In the genomic region with DNA sequence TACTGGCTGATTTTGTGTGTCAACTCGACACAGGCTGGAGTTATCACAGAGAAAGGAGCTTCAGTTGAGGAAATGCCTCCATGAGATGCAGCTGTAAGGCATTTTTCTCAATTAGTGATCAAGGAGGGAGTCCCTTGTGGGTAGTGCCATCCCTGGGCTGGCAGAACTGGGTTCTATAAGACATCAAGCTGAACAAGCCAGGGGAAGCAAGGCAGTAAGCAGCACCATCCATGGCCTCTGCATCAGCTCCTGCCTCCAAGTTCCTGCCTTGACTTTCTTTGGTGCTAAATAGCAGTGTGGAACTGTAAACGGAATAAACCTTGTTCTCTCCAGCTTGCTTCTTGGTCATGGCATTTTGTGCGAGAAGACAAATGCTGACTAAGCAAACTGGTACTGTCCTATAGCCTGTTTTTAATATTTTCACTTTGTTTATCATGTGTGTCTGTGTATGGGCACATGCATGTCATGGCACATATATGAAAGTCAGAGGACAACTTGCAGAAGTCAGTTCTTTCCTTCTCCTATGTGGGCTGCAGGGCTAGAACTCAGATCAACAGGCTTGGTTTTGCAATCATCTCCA, we compare ENCODE assay signal across 25 mouse cellular contexts. TPM values are rescaled to one million over a fixed set of nuclear protein-coding genes. Genes with fewer than 3 reads are reported as not detected.
A peak's percentile ranks its signal among the peaks of the same experiment; 100 is the strongest.
DNase-seq lines count a peak whose midpoint lies in the region; ATAC-seq and TF ChIP-seq lines count a peak whose summit lies in the region.
"Had no signal": no experiment of that assay in that cellular context is flagged by ENCODE, and none has a peak within 500 bp of the region (broad histone marks: within the 10 kb centered on the region; RNA-seq: fewer than 3 reads in every experiment).

No protein-coding gene starts in this region.

- H3K9ac ChIP-seq in CH12.LX (ENCODE audit: insufficient read depth, low read depth) (no peak overlapping the region), ES-E14 (ENCODE audit: insufficient read depth, low read depth, low read length, poor library complexity, severe bottlenecking) (no peak overlapping the region)

- no peak for TF ChIP-seq RAD21 in CH12.LX (IDR thresholded peaks at IDR 0.05; ENCODE audit: low read depth, low read length)

- no peaks in the 10 kb centered on the region for H3K36me3 ChIP-seq in heart, embryonic 10.5 days
- H3K36me3 ChIP-seq in CH12.LX (replicated peaks in 1 of 2; ENCODE audit: control insufficient read depth in 1 of 2, insufficient read depth in 1 of 2, low read length in 1 of 2) (no peaks in the 10 kb centered on the region), ES-E14 (ENCODE audit: control insufficient read depth, insufficient read depth, low read length, poor library complexity, severe bottlenecking) (no peaks in the 10 kb centered on the region)
- H3K36me3 ChIP-seq: G1E had no signal

- TF ChIP-seq CTCF in CH12.LX (conservative IDR thresholded peaks at IDR 0.05 in 1 of 2, IDR thresholded peaks at IDR 0.05 in 1 of 2; ENCODE audit: low read depth in 2 of 2, low read length in 2 of 2), result no peak

- peak; percentile 55 for DNase-seq in heart, adult 11 months
- no peak for DNase-seq in heart, adult 18-20 months
- DNase-seq in heart, embryonic 10.5 days (ENCODE audit: low spot score), result peak; percentile 57
- DNase-seq in heart, postnatal 25 days (ENCODE audit: low spot score), result no peak
- DNase-seq in CH12.LX (ENCODE audit: extremely low read depth) (no peak), ES-E14 (ENCODE audit: low read depth, low spot score) (no peak)
- no peak for DNase-seq in adrenal gland, adult (ENCODE audit: inconsistent age in 2 of 2, low spot score in 1 of 2)
- DNase-seq: adrenal gland, adult 2 months; adrenal gland, adult 8-10 months; adrenal gland, postnatal 10 days; adrenal gland, postnatal 14 days; adrenal gland, postnatal 25 days; adrenal gland, postnatal 36 days; B cell, adult 2 months; cerebellum, adult 11 months; cerebellum, adult 11-12 months; cerebellum, adult 18-20 months; cerebellum, adult 2 months; cerebellum, adult 8-10 months had no signal

- ATAC-seq in megakaryocyte, adult 5-6 weeks (ENCODE audit: poor library complexity, severe bottlenecking), result no peak
- ATAC-seq: activated CD4-positive, CD25-positive, alpha-beta regulatory T cell, adult 4 months; CD4-positive, CD25-positive, alpha-beta regulatory T cell, adult 4 months; Patski had no signal

- no peak overlapping the region for H3K4me3 ChIP-seq in heart, embryonic 10.5 days
- H3K4me3 ChIP-seq in CH12.LX (replicated peaks in 1 of 3; ENCODE audit: low read depth in 2 of 3, low read length in 2 of 3, poor library complexity in 1 of 3) (no peak overlapping the region), ES-E14 (ENCODE audit: insufficient read depth in 1 of 2, low read depth in 1 of 2, low read length in 2 of 2, poor library complexity in 1 of 2, severe bottlenecking in 1 of 2) (no peak overlapping the region)

- TF ChIP-seq EP300 in CH12.LX (IDR thresholded peaks at IDR 0.05; ENCODE audit: low read length), result no peak

- in situ Hi-C loops in CH12.LX (cut with MboI; ENCODE audit: low pct_ligation_motif_present, low pct_unique_long_range_greater_than_20kb, low sequenced_read_pairs) (no loop called here), ES-E14 (cut with MboI; ENCODE audit: low sequenced_read_pairs in 2 of 2, unreplicated experiment in 2 of 2) (no loop called here)

- no peaks in the 10 kb centered on the region for H3K9me3 ChIP-seq in heart, embryonic 10.5 days
- H3K9me3 ChIP-seq in CH12.LX (replicated peaks; ENCODE audit: low read length), result no peaks in the 10 kb centered on the region
- no peaks in the 10 kb centered on the region for H3K9me3 ChIP-seq in ES-E14 (ENCODE audit: control insufficient read depth, insufficient read depth, low read depth, low read length)

- intact Hi-C loops in heart, postnatal 25 days (cut with DNase I), result no loop called here

- H3K79me2 ChIP-seq in CH12.LX (replicated peaks; ENCODE audit: control insufficient read depth, extremely low read depth, insufficient read depth, poor library complexity, severe bottlenecking), result no peaks in the 10 kb centered on the region

- 78% methylated on average over 3 of the region's 3 CpGs for WGBS in heart, embryonic 10.5 days

- dilution Hi-C loops in CH12.LX (cut with MboI; ENCODE audit: extremely low pct_ligation_motif_present, extremely low pct_unique_long_range_greater_than_20kb, low sequenced_read_pairs), result no loop called here

- no peak overlapping the region for H3K4me2 ChIP-seq in CH12.LX (ENCODE audit: insufficient read depth, low read depth, poor library complexity, severe bottlenecking)

- H3K27ac ChIP-seq in heart, embryonic 10.5 days, result no peak overlapping the region
- H3K27ac ChIP-seq in CH12.LX (ENCODE audit: insufficient read depth, low read depth) (no peak overlapping the region), ES-E14 (ENCODE audit: insufficient read depth, low read depth, low read length, poor library complexity, severe bottlenecking) (no peak overlapping the region)

- no peaks in the 10 kb centered on the region for H3K4me1 ChIP-seq in heart, embryonic 10.5 days
- no peaks in the 10 kb centered on the region for H3K4me1 ChIP-seq in CH12.LX (ENCODE audit: control insufficient read depth in 1 of 2, insufficient read depth in 2 of 2)
- H3K4me1 ChIP-seq in ES-E14 (ENCODE audit: control insufficient read depth in 2 of 2, insufficient read depth in 2 of 2, low read length in 2 of 2, poor library complexity in 1 of 2), result no peaks in the 10 kb centered on the region

- H3K27me3 ChIP-seq in heart, embryonic 10.5 days (ENCODE audit: insufficient read depth, poor library complexity, severe bottlenecking), result no peaks in the 10 kb centered on the region
- peaks cover 33% of the 10 kb centered on the region for H3K27me3 ChIP-seq in CH12.LX (replicated peaks)

- TF ChIP-seq POLR2A in CH12.LX (IDR thresholded peaks at IDR 0.05; ENCODE audit: low read depth, low read length), result no peak

TF ChIP-seq in CH12.LX, 34 proteins besides CTCF, POLR2A, EP300 and RAD21:
- peak; percentile 77; the same call in 1 of the 2 replicates for TF ChIP-seq MAFK (IDR thresholded peaks at IDR 0.05; ENCODE audit: insufficient replicate concordance, low read length)
- TF ChIP-seq USF1 (IDR thresholded peaks at IDR 0.05; ENCODE audit: low read depth, low read length), result no peak

TF ChIP-seq in ES-E14, 5 proteins besides CTCF, POLR2A, EP300 and RAD21:
- TF ChIP-seq ZNF384 (IDR thresholded peaks at IDR 0.05; ENCODE audit: low read depth, low read length) (no peak), CHD2 (IDR thresholded peaks at IDR 0.05; ENCODE audit: low read depth, low read length) (no peak), ZC3H11A (IDR thresholded peaks at IDR 0.05; ENCODE audit: borderline replicate concordance, low read depth, low read length) (no peak), HCFC1 (IDR thresholded peaks at IDR 0.05; ENCODE audit: borderline replicate concordance, insufficient read depth, low read length) (no peak), MAFK (IDR thresholded peaks at IDR 0.05; ENCODE audit: insufficient read depth, low read depth, low read length) (peak; percentile 58; the same call in 1 of the 2 replicates)

RNA-seq across cellular contexts. Expression of a gene that starts 57.3 kb away (rescaled TPM):
- under 1 TPM; 0.55 to 0.67 TPM for total RNA-seq in heart, adult 18-20 months (2021)
- 0.16 and 0.85 TPM in 2 replicates for polyA plus RNA-seq in heart, embryonic 10.5 days (2016; fragmentation: Nextera tagmentation; extraction: Ambion mirVana)
- under 1 TPM; 0.52 to 0.87 TPM for total RNA-seq in heart, postnatal 25 days (2021)
- total RNA-seq in CH12.LX (2012; rRNA removed) (not detected in 2 replicates), CH12.LX (2014; rRNA removed) (not detected in 2 replicates), ES-E14 (2012; rRNA removed) (3.6 and 5.2 TPM in 2 replicates)
- not detected in 2 replicates for polyA plus RNA-seq in CH12.LX (2012; ENCODE audit: insufficient read length, low read depth)
- total RNA-seq in megakaryocyte, adult 5-6 weeks (2015), result 0.04 TPM in 1 of 2 replicates, not detected in the other
- not detected in 2 replicates for total RNA-seq in megakaryocyte, adult 5-6 weeks (2017)
- total RNA-seq: G1E, MEL had no signal
- polyA plus RNA-seq: CD4-positive, CD25-positive, alpha-beta regulatory T cell, adult 4 months; G1E had no signal

Comparison
In these comparisons a context has a peak if more than half of its experiments do, and no peak if none do; other contexts are left out.
1. DNase-seq: peak in heart, adult 11 months (single experiment) and heart, embryonic 10.5 days (single experiment); none in heart, adult 18-20 months (0 of 2), heart, postnatal 25 days (single experiment), CH12.LX (single experiment), ES-E14 (single experiment) and adrenal gland, adult (0 of 2).